Mouse (Mus musculus): ENCODE data around the gene Pde1c. TPM values are rescaled to one million over a fixed set of nuclear protein-coding genes. Genes with fewer than 3 reads are reported as not detected.

Gene Pde1c
- polyA plus RNA-seq, 1 experiment: 0.01 TPM

- Histone ChIP-seq H3K4me3 (replicated peaks) (no peak overlapping the region), H3K27me3 (ENCODE audit: control insufficient read depth) (no peaks in the 10 kb centered on the region), H3K36me3 (ENCODE audit: control insufficient read depth) (no peaks in the 10 kb centered on the region), H3K9me3 (ENCODE audit: control insufficient read depth, low read length) (no peaks in the 10 kb centered on the region), H3K4me1 (ENCODE audit: control insufficient read depth) (no peaks in the 10 kb centered on the region)
- TF ChIP-seq TAL1 (IDR thresholded peaks at IDR 0.05; ENCODE audit: low read length) (no peak), GATA1 (IDR thresholded peaks at IDR 0.05; ENCODE audit: low read length) (no peak)
Observed at GRCm38 (mm10) chr6:56480914-56481482, 87.9 kb downstream of the Pde1c start.

DNA sequence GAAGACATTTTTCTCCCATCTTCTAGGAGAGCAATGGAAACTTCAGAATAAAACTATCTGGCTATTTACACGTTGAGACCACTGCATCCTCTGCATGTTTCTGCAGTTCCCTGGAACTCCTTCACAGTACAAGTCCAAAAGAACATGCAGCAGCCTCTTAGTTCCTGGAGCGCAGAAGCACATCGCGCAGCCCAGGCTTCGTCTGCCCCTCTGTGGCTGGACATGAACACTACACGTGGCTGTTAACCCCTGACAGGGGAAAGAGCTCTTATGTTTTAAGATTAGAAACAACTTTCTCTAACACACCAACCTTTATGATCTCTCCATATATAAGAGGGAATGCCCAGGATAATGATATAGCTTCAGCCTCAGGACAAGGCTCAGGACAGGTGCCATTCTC is 92.3 kb downstream of the Pde1c start:
- Histone ChIP-seq H3K36me3 (ENCODE audit: control insufficient read depth) (no peaks in the 10 kb centered on the region), H3K27me3 (ENCODE audit: control insufficient read depth) (no peaks in the 10 kb centered on the region), H3K9me3 (ENCODE audit: control insufficient read depth, low read length) (no peaks in the 10 kb centered on the region), H3K4me3 (replicated peaks) (no peak overlapping the region), H3K4me1 (ENCODE audit: control insufficient read depth) (no peaks in the 10 kb centered on the region)
- TF ChIP-seq GATA1 (IDR thresholded peaks at IDR 0.05; ENCODE audit: low read length): no peak
- no peak for TF ChIP-seq TAL1 (IDR thresholded peaks at IDR 0.05; ENCODE audit: low read length)

DNA sequence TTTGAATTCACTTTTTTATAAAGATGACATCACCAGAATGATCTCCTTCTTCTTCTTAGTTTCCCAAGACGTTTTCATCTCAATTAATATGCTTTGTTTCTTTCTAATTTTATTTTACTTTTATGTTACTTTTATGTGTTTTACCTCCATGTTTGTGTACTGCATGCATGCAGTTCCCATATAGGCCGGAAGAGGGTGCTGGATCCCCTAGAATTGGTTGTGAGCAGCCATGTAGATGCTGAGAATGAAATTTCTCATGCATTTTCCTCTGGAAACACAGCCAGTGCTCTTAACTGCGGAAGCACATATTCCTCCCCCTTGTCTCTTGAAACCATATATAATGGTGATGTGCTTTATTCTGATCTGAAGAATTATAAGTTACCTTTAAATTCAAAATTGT is 110.8 kb downstream of the Pde1c start:
- no peaks in the 10 kb centered on the region for H3K9me3 ChIP-seq (ENCODE audit: control insufficient read depth, low read length)
- H3K4me3 ChIP-seq (replicated peaks): no peak overlapping the region
- no peak for TF ChIP-seq GATA1 (IDR thresholded peaks at IDR 0.05; ENCODE audit: low read length)
- TF ChIP-seq TAL1 (IDR thresholded peaks at IDR 0.05; ENCODE audit: low read length): no peak
- H3K27me3 ChIP-seq (ENCODE audit: control insufficient read depth): no peaks in the 10 kb centered on the region
- no peaks in the 10 kb centered on the region for H3K36me3 ChIP-seq (ENCODE audit: control insufficient read depth)
- H3K4me1 ChIP-seq (ENCODE audit: control insufficient read depth): no peaks in the 10 kb centered on the region

GRCm38 (mm10) chr6:56447917-56448316 is 121.0 kb downstream of the Pde1c start:
- TF ChIP-seq GATA1 (IDR thresholded peaks at IDR 0.05; ENCODE audit: low read length): no peak
- no peak for TF ChIP-seq TAL1 (IDR thresholded peaks at IDR 0.05; ENCODE audit: low read length)
- Histone ChIP-seq H3K4me3 (replicated peaks) (no peak overlapping the region), H3K9me3 (ENCODE audit: control insufficient read depth, low read length) (no peaks in the 10 kb centered on the region), H3K36me3 (ENCODE audit: control insufficient read depth) (no peaks in the 10 kb centered on the region), H3K27me3 (ENCODE audit: control insufficient read depth) (no peaks in the 10 kb centered on the region), H3K4me1 (ENCODE audit: control insufficient read depth) (no peaks in the 10 kb centered on the region)

DNA sequence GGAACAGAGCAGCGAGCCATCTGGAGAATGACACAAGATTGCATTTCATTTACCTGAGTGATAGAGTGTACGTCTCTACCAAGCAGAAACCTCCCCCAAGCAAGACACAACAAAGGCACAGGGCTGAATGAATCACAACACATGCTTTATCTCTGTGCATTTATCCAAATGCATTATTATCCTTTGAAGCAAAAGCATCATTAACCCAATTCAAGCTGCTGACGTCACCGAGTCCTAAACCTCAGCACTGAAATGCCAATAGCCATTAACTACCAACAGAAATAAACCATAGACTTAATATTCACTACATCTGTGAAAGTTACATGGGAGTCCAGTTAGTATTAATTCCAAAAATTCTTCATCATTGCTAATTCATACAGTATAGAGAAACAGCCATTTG is 127.4 kb downstream of the Pde1c start:
- Histone ChIP-seq H3K9me3 (ENCODE audit: control insufficient read depth, low read length) (no peaks in the 10 kb centered on the region), H3K27me3 (ENCODE audit: control insufficient read depth) (no peaks in the 10 kb centered on the region), H3K36me3 (ENCODE audit: control insufficient read depth) (no peaks in the 10 kb centered on the region), H3K4me3 (replicated peaks) (no peak overlapping the region), H3K4me1 (ENCODE audit: control insufficient read depth) (no peaks in the 10 kb centered on the region)
- TF ChIP-seq GATA1 (IDR thresholded peaks at IDR 0.05; ENCODE audit: low read length) (no peak), TAL1 (IDR thresholded peaks at IDR 0.05; ENCODE audit: low read length) (no peak)

GRCm38 (mm10) chr6:56425846-56426245 is 143.1 kb downstream of the Pde1c start:
- H3K36me3 ChIP-seq (ENCODE audit: control insufficient read depth): no peaks in the 10 kb centered on the region
- no peaks in the 10 kb centered on the region for H3K27me3 ChIP-seq (ENCODE audit: control insufficient read depth)
- H3K4me3 ChIP-seq (replicated peaks): no peak overlapping the region
- no peaks in the 10 kb centered on the region for H3K4me1 ChIP-seq (ENCODE audit: control insufficient read depth)
- H3K9me3 ChIP-seq (ENCODE audit: control insufficient read depth, low read length): no peaks in the 10 kb centered on the region
- TF ChIP-seq TAL1 (IDR thresholded peaks at IDR 0.05; ENCODE audit: low read length) (no peak), GATA1 (IDR thresholded peaks at IDR 0.05; ENCODE audit: low read length) (no peak)

- Histone ChIP-seq H3K4me3 (replicated peaks) (no peak overlapping the region), H3K27me3 (ENCODE audit: control insufficient read depth) (no peaks in the 10 kb centered on the region), H3K36me3 (ENCODE audit: control insufficient read depth) (no peaks in the 10 kb centered on the region), H3K9me3 (ENCODE audit: control insufficient read depth, low read length) (no peaks in the 10 kb centered on the region), H3K4me1 (ENCODE audit: control insufficient read depth) (no peaks in the 10 kb centered on the region)
- TF ChIP-seq TAL1 (IDR thresholded peaks at IDR 0.05; ENCODE audit: low read length) (no peak), GATA1 (IDR thresholded peaks at IDR 0.05; ENCODE audit: low read length) (no peak)
Observed at GRCm38 (mm10) chr6:56422866-56423265, 146.0 kb downstream of the Pde1c start.

DNA sequence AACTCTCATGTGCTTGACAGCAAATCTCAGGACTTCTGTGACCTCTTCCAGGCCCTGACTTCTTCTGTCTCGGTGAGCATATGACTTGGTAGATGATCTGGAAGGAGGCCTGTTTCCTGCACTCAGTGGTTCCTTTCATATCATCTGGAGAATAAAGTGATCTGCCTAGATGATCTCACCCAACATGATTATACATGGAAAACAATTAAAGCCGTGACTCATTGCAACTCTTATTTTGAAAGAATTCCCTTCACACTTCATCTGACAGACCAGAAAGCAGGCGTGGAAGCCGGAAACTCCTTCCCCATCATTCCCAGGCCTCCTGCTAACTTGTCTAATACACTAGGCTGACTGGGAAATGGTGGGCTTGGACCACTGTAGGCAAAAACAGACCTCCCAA is 152.7 kb downstream of the Pde1c start:
- no peak overlapping the region for H3K4me3 ChIP-seq (replicated peaks)
- H3K9me3 ChIP-seq (ENCODE audit: control insufficient read depth, low read length): no peaks in the 10 kb centered on the region
- TF ChIP-seq TAL1 (IDR thresholded peaks at IDR 0.05; ENCODE audit: low read length): no peak
- no peak for TF ChIP-seq GATA1 (IDR thresholded peaks at IDR 0.05; ENCODE audit: low read length)
- no peaks in the 10 kb centered on the region for H3K36me3 ChIP-seq (ENCODE audit: control insufficient read depth)
- H3K27me3 ChIP-seq (ENCODE audit: control insufficient read depth): no peaks in the 10 kb centered on the region
- no peaks in the 10 kb centered on the region for H3K4me1 ChIP-seq (ENCODE audit: control insufficient read depth)

GRCm38 (mm10) chr6:56389178-56389577 is 179.7 kb downstream of the Pde1c start:
- H3K4me3 ChIP-seq (replicated peaks): no peak overlapping the region
- H3K27me3 ChIP-seq (ENCODE audit: control insufficient read depth): no peaks in the 10 kb centered on the region
- no peak for TF ChIP-seq TAL1 (IDR thresholded peaks at IDR 0.05; ENCODE audit: low read length)
- no peak for TF ChIP-seq GATA1 (IDR thresholded peaks at IDR 0.05; ENCODE audit: low read length)
- H3K4me1 ChIP-seq (ENCODE audit: control insufficient read depth): no peaks in the 10 kb centered on the region
- H3K9me3 ChIP-seq (ENCODE audit: control insufficient read depth, low read length): no peaks in the 10 kb centered on the region
- H3K36me3 ChIP-seq (ENCODE audit: control insufficient read depth): no peaks in the 10 kb centered on the region

DNA sequence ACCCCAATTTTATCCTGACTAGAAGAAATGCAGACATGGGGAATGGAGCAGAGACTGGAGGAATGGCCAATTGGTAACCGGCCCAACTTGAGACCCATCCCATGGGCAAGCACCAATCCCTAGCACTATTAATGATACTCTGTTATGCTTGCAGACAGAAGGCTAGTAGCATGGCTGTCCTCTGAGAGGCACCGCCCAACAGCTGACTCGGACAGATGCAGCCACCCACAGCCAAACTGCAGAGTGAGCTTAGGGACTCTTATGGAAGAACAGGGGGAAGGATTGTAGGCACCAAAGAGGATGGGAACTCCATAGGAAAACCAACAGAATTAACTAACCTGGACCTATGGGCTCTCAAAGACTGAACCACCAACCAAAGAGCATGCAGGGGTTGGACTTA is 192.5 kb downstream of the Pde1c start:
- Histone ChIP-seq H3K9me3 (ENCODE audit: control insufficient read depth, low read length) (no peaks in the 10 kb centered on the region), H3K4me1 (ENCODE audit: control insufficient read depth) (no peaks in the 10 kb centered on the region), H3K27me3 (ENCODE audit: control insufficient read depth) (no peaks in the 10 kb centered on the region), H3K36me3 (ENCODE audit: control insufficient read depth) (no peaks in the 10 kb centered on the region), H3K4me3 (replicated peaks) (no peak overlapping the region)
- TF ChIP-seq GATA1 (IDR thresholded peaks at IDR 0.05; ENCODE audit: low read length): no peak
- TF ChIP-seq TAL1 (IDR thresholded peaks at IDR 0.05; ENCODE audit: low read length): no peak
